Mouse (Mus musculus) R1 (cell line): Measurements from ENCODE around the gene 2200002D01Rik.
"Not testable (repeated sequence)": the region's sequence is repeated elsewhere in the genome, so short reads cannot be mapped to it uniquely, and the experiment has no call there.

ENCODE experiments used
- DNase-seq: peaks from one replicate; pipeline ENCODE4 v3.0.0-alpha.2; 2018; ENCODE audit warnings: low read depth, low spot score

Gene 2200002D01Rik

DNA sequence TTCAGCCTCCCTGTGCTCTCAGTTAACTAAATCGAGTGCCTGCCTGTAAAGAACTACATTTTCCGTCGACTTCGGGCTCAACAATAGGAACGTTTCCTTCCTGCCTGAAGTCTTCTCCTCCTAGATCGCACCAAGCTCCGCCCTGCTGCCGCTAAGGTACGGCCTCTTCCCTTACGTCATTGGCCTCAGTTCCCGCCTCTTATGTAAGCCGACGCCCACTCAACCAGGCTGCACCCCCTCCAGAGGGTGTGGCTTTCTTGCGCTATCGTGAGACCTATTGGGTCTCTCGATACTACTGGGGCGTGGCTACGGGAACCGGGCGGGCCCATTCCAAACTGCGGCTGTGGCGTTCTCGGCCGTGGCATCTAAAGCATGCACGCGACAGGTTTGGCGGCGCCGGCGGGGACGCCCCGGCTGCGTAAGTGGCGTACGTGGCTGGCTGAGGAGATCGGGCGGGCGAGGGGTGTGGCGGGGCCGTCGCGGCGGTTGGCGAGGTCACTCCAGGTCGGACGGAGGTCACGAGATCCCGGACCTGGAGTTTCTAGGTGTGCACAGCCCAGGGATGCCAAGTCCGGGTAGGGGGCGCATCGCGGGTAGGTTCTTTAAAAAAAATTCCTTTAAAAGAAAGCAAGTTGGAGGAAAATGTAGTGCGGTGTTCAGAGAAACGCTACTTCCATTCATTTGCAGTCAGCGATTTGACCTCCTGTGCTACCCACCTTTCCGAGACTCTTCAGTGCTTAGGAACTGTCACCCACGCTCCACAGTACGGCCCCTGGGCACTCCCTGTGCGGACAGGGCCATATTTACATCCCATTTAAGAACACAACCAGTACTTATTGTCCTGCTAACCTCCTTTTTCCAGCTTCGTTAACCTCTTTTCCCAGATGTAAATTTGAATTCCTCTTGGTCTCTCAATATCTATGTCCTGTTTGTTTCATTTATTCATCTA lies 10.0 kb downstream of the 2200002D01Rik start, which contains the start of gene Yif1b:
Gene Yif1b (plus strand): TSS at position 311 of the 949 bp plus-strand sequence.
- peak; percentile 99 for DNase-seq

- peak; percentile 28 for DNase-seq
These were observed 10.7 kb downstream of the 2200002D01Rik start for GRCm38 (mm10) chr7:29237596-29237995.

- no peak for DNase-seq
These were observed 11.7 kb downstream of the 2200002D01Rik start for GRCm38 (mm10) chr7:29236593-29236992.

DNA sequence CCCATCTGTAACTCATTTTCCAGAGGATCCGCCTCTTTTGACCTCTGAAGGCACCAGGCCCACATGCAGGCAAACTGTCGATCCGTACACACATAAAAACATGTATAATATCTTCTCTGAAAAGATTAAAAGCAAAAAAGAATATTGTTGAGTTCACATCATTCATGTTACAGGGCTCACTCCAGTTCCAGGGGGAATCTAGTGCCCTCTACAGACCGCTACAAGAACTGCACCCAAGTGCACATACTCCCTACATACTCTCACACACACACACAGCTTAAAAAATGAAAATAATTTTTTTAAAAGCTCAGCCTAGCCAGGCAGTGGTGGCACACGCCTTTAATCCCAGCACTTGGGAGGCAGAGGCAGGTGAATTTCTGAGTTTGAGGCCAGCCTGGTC lies 13.6 kb downstream of the 2200002D01Rik start:
- DNase-seq: peak; percentile 65

DNA sequence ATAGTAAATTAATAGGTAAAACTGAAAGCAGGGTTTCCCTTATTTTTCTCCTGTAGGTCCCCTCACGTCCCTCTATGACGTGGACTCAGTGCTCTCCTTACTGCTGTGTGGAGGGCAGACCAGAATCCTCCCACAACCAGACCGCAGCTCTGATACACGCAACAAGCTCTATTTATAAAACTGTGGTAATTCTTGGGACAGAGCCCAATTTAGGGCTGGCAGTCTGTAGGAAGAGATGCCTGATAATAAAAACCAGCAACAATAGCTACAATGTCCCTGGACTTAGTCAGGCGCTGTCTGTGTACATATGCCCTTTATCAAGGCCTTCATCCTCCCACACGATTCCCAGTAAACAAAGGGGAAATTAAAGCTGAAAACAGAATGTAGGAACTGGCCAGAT lies 14.5 kb downstream of the 2200002D01Rik start:
- DNase-seq: no peak

GRCm38 (mm10) chr7:29232247-29233013 lies 15.8 kb downstream of the 2200002D01Rik start, which contains the start of gene Kcnk6:
Kcnk6 (minus strand) TSS chr7:29232515.
- DNase-seq: peak; percentile 61

DNA sequence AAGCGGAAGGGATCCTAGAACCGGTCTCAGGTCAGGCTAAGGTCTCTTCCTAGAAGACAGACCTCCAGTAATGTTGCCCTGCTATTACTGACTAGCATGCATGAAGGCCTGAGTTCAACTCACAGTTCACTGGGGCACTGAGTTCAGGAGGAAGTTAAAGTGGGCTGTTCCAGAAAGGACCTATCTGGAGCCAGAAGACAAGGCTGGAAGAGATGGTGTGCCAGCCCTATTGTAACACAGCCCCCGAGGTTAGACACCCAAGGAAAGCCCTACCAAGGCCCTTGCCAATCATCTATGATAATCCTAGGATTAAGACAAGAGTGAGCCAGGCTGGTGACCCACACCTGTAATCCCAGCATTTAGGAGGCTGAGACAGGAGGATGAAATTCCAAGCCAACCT lies 16.7 kb downstream of the 2200002D01Rik start:
- DNase-seq: no peak

DNA sequence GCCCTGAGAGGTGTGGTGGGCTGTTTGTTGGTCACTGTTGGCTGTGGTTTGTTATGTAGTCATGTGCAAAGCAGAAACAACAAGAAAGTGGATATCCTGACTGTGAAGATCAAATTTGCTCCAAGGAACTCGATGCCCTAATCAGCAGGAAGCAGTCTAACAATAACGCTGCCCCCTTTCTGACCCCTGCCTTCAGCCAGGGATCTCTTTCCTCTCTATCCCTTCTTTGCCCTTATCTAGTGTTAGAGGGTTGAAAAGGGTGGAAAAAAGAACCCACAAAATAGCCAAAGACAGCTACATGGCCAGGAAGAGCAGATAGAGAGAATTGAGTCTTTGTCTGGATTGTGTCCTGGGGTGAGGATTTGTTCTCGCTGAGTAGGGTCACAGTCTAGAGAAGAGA lies 17.7 kb downstream of the 2200002D01Rik start:
- DNase-seq: no peak

GRCm38 (mm10) chr7:29228202-29228601 lies 20.1 kb downstream of the 2200002D01Rik start:
- no peak for DNase-seq

DNA sequence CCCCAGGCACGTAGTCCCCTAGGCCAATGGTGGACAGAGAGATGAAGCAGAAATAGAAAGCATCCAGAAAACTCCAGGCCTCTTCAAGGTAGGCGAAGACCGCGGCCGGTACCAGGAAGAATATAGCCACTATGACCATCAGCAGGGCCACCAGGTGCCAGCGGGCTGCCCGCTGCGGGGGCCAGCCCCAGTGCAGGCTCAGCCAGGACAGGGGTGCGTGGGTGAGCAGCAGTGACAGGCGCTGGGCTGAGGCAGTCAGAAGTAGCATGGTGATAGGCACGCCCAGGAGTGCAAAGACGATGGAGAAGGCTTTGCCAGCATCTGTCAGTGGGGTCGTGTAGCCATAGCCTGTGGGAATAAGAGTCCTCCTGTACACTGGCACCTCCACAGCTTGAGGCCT lies 22.7 kb downstream of the 2200002D01Rik start:
- no peak for DNase-seq

DNA sequence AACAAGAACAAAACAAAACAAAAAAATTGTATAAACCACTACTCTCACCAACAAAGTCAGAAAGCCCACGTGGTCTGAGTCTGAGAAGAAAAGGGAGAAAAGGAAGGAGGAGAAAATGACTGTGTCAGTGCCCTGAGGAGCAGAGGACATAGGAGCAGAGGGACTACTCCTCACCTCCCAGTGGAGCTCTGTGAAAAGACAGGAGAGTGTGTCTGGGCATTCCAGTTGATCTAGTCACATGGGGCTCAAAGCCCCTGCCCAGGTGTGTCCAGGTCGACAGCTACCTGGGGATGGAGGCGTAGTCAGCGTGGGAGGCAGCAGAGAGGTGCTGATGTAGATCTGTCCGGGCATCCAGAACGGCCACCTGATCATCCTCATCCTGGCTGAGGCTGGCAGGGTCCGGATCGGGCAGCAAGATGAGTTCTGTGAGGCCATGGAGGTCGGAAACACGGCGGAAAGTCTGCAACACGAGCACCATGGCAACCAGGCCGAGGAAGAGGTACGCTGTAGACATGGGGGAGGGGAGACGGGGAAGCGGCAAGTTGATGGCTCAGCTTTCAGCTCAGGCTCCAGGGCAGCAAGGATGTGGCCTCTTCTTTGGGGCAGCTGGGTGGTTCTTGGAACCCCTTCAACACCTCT lies 23.4 kb downstream of the 2200002D01Rik start:
- DNase-seq: peak; percentile 63

DNA sequence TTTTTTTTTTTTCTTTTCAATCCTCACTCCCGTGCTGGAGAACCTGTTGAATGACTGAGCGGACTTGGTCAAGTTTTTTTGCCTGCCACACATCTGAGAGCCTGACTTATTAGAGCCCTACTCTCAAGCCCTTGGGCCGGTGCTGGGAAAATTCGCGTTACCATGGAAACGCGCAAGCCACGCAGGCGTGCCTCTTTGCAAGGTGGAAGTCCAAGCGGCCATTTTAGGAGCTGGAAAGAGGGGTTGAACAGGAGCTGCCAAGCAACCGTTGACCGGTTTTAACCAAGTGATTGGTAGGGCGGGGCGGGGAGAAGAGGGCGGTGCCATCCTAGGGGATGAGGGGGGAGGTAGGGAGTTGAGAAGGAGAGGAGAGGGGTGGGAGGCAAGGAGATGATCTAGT lies 33.4 kb downstream of the 2200002D01Rik start:
- DNase-seq: peak; percentile 96

DNA sequence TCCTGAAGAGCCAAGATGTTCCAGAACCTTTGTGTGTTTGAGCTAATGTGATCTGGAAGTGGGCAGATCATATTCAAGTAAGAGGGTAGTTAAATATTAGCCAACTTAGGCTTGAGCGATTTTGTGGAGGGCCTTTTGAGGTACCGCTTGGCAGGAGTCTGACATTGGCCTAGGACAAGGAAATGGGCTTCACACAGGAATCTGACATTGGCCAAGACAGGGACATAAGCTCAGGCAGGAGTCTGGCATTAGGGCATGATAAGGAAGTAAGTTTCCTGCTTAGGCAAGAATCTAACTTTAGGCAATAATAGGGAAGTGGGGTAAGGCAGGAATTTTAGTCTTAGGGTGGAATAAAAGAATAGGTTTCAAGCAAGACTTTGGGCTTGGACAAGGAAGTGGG lies 34.0 kb downstream of the 2200002D01Rik start:
- peak; percentile 36 for DNase-seq

- peak; percentile 99 for DNase-seq
These were observed 34.6 kb downstream of the 2200002D01Rik start, which contains the start of gene Catsperg1 for GRCm38 (mm10) chr7:29213675-29214082. Catsperg1 (minus strand) TSS chr7:29214035.

DNA sequence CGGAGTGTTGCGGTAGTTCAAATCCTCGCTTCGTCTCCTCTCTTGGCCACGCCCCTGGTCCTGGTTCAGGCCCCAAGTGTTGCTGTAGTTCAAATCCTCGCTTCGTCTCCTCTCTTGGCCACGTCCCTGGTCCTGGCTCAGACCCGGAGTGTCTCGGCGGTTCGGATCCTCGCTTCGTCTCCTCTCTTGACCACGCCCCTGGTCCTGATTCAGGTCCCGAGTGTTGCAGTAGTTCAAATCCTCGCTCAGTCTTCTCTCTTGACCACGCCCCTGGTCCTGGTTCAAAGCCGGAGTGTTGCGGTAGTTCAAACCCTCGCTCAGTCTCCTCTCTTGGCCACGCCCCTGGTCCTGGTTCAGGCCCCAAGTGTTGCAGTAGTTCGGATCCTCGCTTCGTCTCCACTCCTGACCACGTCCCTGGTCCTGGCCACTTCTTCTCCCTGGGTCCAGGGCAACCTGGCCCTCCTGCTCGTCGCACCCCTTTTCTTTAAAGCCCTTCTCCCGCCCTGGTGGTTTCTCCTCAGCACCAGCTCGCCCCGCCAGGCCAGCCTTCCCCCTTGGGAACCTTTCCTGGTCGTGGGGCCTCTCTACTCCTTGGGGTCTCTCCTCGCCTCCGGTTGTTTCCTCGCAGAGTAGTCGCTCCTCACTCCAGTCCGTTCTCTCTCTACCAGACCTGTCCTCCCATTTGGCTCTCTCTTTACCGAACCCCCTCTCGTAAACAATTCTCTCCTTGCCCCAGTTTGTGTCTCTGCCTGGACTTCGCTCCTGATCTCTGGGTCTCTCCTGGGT lies 35.3 kb downstream of the 2200002D01Rik start:
- DNase-seq: not testable (repeated sequence)

GRCm38 (mm10) chr7:29212199-29212765 lies 36.0 kb downstream of the 2200002D01Rik start:
- DNase-seq: peak; percentile 96

DNA sequence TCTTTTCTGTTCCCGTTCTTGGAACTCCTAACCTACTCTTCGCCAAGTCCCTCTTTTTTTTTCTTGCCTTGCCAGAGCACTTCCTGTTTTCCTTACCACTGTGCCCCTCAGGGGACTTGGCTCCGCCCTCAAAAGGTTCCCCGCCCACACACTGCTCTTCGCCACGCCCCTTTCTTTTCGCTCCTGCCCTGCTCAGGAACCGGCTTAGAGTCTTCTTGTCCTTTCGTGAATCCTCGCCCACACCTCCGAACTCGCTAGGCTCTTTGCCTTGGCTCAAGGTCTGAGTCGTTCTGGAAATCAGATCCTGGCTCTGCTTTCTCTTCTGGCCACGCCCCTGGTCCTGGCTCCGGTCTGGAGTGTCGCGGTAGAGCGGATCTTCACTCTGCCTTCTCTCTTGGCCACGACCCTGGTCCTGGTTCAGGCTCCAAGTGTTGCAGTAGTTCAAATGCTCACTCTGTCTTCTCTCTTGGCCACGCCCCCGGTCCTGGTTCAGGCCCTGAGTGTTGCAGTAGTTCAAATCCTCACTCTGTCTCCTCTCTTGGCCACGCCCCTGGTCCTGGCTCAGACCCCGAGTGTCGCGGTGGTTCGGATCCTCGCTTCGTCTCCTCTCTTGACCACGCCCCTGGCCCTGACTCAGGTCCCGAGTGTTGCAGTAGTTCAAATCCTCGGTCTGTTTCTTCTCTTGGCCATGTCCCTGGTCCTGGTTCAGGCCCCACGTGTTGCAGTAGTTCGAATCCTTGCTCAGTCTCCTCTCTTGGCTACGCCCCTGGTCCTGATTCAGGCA lies 36.7 kb downstream of the 2200002D01Rik start:
- DNase-seq: peak; percentile 94

DNA sequence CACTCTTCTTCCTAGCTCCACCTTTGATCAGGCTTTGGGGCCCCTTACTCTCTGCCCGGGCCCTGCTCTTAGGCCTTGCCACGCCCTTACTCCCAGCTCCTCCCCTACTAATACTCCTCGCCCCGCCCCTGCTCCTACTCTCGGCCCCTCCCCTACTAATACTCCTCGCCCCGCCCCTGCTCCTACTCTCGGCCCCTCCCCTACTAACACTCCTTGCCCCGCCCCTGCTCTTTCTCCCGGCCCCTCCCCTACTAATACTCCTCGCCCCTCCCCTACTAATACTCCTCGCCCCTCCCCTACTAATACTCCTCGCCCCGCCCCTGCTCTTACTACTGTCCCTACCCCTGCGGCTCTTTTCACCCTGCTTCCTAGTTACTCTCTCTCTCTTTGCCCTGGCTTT lies 37.3 kb downstream of the 2200002D01Rik start:
- not testable (repeated sequence) for DNase-seq

DNA sequence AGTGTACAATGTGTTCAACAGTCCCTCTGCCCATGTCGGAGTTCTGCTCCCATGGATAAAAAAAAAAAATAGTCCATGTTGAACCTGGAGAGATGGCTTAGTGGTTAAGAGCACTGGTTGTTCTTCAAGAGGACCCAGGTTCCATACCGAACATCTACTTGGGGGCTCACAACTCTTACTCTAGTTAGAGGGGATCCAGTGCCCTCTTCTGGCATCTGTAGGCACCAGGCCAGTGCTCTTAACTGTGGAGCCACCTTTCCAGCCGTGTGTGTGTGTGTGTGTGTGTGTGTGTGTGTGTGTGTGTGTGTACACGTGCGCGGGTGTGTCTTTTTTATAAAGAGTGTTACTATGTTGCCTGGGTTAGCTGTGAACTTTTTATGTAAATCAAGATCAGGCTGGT lies 45.7 kb downstream of the 2200002D01Rik start:
- DNase-seq: no peak
